Mouse (Mus musculus) thymus, postnatal 4 days (tissue): ENCODE measurements around the gene Epb41l5.

Experiments used
- DNase-seq: peaks from one replicate; pipeline ENCODE4 v3.0.0; 2021

Gene Epb41l5

DNA sequence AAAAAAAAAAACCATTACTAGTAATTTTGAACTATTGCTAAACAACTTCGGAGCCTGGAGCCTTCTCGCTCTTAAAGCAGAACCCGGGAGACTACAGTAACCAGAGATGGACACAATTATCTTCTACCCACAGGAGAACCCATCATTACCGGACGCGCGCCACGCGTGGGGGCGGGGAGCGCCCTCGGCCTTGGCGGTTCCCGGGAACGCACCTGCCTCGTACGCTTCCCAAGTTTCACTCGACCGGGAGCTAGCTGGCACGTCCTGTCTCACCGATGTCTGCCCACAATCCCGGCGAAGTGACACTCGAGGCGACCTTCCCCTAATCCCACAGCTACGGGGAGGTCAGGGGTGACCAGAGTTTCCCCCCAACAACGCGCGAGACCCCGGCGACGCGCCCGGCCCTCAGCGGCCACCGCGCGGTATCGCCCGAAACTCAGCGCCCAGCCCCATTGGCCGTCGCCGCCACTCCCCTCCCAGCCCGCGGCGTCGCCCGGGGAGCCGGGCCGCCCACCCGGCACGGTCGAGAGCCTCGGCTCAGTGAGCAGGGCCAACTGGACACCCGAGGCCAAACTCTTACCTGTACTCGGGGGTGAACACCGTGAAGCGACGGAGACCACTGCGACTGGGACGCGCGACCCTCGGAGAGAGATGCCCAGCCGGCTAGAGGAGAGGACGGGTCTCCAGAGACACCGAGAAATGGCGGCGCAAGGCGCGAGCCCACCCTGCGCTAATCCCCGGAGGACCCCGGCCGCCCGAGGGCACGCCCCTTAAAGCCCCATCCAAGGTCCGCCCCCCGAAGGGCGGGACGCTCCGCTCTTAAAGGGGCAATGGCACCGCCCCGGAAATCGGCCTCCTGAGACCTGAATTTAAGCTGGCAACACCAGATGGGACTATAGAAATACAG, at the start of gene Epb41l5:
Gene Epb41l5, minus strand, starts transcription at position 796 of the 907 bp plus-strand sequence.
- peak; percentile 88 for DNase-seq

DNA sequence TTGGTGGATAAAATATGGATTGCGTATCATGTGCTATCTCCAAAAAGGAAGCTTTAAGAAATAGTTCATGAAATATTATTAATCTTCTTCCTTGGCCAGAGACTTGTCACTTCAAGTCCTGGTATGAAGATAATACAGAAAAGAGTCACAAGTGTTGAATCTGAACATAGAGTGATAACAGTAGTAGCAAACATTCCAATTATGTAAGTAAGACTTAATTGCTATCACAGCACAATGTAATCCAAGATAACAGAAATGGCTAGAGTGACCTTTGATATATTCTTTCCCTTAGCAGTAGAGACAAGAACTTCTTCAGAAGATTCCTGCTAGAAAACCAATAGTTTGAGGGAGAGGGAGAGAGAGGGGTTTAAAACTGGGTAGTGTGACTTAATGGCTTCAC, 48.1 kb upstream of the Epb41l5 start:
- DNase-seq = no peak

DNA sequence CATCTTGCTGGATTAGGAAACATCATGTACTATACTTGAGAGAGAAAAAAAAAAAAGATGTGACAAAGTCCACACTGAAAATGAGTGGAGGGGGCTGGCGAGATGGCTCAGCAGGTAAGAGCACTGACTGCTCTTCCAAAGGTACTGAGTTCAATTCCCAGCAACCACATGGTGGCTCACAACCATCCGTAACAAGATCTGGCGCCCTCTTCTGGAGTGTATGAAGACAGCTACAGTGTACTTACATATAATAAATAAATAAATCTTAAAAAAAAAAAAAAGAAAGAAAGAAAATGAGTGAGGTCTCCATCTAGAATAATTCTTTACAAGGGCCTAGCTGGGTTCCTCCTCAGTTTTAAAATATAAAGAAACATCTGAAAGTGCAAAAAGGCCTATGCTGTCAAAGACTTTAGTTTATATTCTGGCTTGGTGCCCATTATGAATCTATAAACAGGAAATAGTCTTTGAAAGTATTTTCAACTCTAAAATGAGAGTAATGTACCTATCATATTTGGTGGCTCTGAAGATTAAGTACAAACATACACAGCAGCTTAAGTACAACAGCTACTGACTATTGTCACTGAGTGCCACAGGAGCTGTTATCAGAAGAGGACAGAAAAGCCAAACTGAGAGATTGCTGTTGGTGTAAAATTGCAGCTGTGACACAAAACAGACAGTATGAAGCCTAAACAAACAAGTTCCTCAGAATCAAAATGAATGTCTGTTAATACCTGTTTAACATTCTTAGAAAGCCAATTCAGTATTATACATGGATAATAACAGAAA, 37.2 kb upstream of the Epb41l5 start:
- DNase-seq = no peak

DNA sequence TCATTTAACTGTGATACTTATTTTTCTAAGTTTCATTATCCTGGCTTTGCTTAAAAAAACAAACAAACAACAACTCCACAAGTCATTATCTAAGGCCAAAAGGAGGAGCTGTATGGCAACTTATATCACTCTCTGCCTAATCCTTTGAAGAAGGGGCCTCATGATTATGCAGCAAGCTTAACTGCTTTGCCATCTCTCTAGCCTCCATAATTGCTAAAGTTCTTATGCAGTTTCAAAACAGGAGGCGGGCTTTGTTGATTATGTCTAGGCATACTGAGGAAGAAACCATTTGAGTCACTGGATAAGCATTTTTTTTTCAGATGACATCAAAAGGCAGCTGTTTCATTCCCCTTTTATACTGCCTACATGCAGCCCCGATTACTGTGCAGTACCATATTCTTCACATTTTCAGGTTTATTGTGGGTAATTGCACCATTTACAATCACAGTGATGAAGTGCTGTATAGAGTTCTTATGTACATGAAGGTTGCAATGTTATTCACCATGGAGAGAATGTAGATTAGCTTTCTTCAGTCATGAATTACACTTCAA, 32.9 kb upstream of the Epb41l5 start:
- DNase-seq = no peak

DNA sequence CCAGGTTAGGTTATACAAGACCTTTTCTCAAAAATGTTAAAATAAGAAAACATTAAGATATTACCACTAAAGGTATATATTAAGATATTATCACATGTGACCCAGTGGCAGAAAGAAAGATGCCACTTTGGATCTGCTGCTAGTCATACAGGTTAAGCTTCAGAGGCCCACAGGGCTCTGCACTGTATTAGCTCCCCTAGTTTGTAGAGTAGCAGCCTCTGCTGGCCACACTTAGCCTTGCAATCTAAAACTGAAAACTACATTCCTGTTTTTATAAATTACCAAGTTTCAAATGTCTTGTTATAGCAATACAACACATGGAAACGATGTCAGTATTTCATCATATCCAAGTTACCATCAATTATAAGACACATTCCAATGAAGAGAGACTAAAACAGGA, 26.2 kb upstream of the Epb41l5 start:
- DNase-seq = peak; percentile 54

DNA sequence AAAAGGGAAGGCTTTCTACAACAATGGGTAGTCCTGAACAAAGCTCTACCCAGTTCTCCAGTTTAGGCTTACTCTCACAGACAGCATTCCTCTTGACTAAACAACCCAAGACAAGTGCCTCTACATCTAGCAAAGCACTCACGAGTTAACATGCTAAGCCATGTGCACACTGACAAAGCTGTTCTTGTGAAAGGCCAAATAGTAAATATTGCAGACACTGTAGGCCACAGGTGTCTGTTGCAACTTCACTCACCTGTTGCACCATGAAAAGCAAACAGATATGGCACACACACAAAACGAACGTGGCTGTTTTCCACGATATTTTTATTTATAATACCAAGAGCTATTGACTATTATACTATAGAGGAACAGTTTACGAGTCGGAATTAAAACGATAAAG, 18.1 kb upstream of the Epb41l5 start:
- no peak for DNase-seq

DNA sequence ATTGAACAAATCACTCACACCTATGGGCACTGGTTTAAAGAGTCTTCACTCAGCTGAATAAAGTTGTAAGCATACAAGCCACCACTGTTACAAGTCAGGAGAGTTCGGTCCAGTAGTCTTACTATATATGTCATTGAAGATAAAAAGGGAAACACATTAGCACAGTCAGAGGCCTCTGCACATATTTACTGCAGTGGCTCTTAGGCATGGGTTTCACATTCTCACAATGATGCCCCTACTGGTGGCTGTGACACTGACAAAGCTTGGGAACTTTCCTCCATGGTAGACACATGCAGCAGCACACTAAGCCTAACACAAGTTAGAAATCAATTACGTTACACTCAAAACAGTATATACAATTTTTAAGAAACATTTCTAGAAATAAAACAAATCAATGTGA, 5.5 kb upstream of the Epb41l5 start:
- DNase-seq = no peak

DNA sequence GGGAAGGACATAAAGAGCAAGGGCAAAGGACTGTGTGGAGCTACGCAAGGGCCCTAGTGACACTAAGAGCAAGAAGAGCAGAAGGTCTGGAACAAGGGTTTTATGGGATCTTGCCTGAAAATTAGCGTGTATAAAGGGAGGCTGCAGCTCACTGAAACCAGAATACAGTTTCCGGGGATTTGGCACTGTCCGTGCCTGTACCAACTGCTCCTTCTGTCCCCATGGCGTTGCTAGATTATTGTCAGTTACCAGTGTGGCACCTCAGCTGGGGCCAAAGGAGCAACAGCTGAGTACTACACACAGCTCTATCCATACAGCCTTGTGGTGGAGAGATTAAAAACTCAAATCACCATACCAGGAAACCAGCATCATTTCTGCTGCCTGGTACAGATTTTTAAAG, 1.6 kb upstream of the Epb41l5 start:
- no peak for DNase-seq

DNA sequence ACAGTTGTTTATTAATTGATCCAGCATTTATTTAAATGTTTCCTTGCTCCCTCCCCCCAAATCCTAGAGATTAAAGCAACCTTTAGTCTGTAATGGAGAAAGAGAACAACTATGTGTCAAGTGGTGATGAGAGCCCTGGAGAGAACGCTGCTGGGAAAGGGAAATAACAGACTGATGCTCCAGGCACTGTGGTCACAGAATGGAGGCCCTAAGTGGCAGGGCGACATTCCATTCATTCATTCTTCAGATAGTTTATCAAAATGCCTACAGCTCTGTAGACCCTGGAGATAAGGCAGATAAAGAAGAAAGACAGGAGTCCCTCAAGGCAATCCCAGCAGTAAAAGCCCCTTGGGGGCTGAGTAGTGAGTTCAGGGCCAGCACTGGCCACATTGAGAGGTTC, 827 bp upstream of the Epb41l5 start:
- DNase-seq = no peak

DNA sequence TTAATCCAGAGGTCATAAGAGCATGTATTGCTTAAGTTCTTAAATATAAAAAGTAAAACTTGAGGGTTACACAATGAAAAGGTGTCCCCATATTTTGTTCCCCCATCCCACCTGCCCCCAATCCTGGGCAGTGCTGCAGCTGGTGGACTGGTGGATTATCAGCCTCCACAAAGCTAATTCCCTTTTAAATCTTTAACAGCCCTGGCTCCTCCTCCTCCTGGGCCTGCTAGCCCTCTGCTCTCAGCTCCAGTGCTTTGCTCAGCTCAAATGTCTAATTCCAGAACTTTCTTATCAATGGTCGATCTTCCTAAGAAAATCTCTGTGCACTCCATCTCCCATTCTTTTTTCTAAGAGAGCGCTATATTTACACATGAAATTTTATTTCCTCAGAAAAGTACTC, 2.4 kb downstream of the Epb41l5 start:
- DNase-seq = no peak

DNA sequence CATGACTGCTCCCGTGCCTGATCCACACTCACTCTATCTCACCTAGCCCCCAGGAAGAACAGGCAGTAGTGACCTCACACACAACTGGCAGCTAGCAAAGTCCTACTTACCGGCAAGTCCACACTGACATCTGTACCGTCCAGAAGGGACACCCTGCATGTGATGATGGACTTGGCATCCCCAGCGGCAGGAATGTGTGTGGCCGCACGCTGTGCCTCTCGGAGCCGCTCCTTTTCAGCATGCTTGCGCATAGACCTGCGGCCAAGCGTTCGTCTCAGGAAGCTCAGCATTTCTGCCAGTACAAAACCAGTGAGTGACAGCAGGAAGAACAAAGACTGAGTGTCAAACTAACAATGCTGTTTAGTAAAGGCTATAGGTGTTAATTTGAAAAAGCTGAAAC, 6.4 kb downstream of the Epb41l5 start:
- no peak for DNase-seq

DNA sequence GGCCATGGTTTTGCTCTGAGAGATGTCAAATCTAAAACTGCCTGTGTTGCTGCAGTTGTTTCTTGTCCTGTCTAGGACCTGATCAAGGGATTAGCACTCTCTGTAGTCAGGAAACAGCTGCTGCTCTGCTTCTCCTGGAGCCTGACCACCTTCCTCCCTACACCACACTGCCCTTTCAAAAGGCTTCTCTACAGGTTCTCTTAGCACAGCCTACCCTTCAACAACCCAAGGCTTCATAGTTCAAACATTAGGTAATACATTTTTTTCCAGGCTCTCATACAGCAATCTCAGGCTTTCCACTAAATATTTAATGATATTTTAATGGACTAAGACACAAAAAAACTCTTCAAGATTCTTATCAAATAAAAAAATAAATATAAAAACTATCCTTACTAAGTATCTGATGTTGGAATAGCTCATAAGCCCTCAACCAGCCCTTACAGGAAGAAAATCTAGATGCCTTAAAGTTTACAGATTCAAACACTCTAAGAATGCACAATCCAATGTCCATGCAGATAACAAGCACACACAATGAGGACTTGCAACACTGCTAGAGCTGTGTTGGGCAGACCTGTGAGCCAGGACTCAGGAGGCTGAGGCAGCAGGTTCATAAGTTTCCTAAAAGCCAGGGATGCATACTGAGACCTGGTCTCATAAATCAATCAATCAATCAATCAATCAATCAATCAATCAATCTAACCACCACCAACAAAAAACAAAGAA, 7.5 kb downstream of the Epb41l5 start:
- no peak for DNase-seq

DNA sequence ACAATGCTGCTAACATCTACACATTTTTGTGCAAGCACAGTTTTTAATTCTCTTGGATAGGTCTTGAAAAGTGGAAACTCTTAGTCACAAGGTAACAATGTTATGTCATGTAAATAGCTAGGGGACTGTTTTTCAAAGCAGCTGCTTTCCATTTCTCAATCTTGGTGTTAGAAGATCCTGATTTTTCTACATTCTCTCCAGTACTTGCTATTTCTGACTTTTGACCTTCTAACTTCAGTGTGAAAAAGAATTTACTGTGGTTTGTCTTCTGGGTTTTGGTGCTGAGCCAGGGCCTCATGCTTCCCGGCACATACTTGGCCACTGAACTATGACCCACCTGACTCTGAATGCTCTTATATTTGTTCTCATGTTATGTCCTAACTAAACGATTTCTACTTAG, 8.8 kb downstream of the Epb41l5 start:
- DNase-seq = no peak

DNA sequence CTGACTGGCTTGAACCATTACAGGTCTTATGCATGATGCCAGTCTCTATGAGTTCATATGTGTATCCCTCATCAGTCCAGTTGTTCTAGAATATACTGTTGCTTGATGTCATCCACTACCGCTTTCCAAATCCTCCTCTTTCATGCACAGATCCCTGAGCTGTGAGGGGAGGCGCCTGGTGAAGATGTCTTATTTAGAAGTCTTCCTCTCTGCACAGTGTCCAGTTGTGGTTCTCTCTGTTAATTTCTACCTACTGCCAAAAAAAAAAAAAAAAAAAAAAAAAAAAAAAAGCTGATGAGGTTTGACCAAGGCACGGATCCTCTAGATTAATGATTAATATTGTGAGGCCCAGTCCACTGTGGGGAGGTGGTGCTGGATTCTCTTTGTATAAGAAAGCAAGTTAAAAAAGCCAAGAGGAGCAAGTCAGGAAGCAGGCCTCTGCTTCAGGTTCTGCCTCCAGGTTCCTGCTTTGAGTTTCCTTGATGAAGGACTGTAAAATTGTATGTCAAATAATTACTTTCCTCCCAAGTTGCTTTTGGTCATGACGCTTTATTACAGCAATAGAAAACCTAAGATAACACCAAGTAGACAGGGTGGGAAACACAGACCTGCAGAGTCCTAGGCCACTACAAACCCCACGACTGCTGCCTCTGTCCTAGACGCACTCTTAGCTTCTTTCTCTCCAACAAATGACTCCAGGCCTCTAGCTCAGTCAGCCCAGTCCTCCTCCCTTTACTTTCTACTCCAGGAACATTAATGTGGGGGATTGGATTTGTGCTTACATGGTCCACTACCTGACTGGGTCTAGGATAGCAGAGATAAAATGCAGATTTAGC, 11.4 kb downstream of the Epb41l5 start:
- no peak for DNase-seq

DNA sequence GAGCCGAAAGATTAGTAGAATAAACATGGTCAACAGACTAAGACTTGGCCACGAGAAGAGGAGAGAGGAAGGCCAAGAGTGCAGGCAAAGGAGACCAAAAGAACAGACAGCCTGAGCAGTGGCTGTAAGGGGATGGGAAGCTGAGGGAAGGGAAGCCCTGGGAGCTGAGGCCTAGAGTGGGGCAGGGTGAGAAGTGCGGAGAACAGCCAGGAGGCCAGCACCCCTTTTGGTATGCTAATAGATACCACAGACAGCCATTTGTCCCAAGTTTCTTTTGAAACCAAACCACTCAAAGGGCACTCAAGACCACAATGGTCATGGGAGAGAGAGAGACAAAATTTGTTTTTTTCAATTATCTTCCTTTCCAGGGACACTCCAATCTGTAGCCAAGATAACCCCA, 14.1 kb downstream of the Epb41l5 start:
- no peak for DNase-seq

DNA sequence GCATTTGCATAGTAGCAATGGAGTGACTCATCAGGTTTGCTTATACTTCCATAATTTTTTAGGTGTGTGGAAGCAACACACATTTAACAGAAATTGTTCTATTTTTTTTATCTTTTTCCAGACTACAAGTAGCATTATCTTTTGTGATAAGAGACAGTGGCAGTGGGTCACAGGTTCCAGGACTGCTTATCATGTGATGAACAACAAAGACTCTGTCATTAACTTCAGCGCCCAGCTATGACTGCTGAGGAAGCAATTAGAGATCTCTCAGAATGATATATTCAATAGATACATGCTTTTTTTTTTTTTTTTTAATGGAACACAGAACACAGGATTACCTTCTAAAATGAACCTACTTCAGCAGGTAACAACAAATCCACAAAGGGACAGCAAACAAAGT, 18.4 kb downstream of the Epb41l5 start:
- DNase-seq = no peak

DNA sequence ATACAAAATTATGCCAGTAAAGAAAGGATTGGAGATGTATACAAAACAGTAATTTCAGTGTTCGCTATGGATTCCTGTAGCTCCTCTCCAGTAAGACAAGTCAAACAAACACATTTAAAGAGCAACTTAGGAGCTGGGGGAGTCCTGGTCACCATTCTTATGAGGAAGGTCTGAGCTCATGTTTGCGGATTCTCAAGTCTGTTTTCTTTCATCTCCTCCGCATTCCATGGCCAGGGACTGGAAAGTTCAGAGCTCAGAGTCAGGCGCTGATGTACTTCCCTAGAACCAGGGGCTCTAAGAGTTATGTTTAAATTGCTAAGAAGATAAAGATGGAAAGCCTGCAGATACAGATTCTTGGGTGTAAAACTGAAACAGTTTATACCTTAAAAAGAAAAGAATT, 22.0 kb downstream of the Epb41l5 start:
- DNase-seq = no peak

DNA sequence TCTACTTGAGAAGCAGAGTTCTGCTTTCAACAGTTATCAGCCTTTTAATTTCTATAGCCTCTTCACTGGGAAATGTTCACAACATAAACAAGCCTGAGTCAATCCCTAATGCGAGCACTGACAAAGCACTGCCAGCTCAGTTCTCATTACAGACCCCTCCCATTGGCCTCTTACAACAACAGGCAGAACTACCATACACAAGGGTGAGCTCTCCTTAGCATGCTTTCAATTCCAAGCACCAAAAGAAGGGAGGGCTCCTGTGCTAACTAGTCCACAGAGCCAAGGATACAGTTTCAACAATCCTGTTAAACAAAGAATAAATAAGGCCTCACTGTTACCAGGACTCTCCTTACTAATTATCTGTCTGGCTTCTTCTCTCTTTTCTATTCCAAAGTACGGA, 24.4 kb downstream of the Epb41l5 start:
- DNase-seq = no peak

DNA sequence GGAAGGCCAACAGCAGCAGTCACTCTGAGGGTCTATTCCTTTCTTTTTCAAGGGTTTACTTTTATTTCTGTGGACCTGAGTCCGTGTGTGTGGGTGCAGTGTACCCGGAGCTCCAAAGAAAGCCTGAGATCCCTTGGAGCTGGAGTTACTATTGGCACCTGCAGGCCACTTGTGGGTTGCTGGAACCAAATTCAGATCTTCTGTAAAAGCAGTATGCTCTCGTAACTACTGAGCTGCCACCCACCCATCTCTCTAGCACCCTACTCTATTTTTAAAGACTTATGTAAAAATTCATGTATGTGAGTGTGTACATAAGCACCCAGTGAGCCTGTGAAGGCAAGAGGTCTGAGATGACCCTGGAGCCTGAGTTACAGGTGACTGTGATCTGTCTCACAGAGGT, 43.4 kb downstream of the Epb41l5 start:
- DNase-seq = no peak

DNA sequence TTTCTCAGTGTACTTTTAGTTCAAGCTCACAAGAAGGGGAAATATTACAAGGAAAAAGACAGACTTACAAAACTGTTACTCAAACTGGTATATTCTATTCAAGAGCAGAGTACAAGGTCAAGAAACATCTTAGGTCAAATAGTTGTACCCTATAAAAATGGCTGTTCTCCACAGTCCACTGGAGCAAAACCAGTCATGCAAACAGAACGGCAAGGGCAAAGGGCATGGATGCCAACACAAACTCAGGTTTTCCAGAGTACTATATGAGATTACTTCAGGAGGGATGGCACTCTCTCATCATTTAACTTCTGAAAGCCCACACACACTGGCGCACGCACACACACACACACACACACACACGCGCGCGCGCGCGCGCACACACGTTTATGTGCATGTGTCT, 46.4 kb downstream of the Epb41l5 start:
- DNase-seq = no peak

DNA sequence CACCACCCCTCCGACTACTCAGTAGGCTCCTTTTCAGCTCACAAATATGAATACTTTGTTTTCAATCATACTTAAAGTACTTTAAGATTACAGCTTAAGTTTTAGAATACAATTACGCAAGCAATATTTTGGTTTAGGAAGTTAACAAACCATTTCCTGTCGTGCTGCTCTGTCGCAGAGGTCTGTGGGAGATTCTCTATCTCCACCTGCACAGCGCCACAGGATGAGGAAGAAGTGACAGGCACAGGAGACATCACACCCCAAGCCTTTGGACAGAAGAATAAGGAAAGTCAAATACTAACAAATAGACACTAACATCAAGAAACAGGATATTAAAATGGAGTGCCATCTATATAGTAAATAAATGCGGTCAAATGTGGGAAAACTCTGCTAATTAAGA, 49.9 kb downstream of the Epb41l5 start:
- peak; percentile 17 for DNase-seq

DNA sequence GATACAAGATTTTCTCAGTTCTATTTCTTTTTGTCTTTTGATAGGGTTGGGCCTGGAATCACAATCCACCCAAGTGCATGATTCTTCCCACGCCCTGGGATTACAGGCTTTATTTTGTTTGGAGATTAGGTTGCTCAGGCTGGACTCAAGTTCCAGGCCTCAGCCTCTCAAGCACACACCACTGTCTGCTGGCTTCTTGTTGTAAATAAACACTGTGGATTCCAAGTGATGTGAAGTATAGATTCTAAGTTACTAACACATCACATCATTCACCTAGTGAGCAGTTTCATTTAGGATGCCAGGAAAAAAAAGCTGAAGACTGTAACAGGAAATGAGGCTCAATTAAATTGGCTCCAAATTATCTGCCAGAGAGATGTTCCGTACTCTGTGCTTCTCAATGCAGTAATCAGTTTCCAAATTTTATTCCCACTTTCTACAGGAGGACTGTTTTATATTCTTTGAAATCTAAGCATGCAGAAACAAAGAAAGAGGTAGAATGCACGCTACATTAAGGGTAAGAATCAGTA, 51.8 kb downstream of the Epb41l5 start:
- DNase-seq = no peak
